Mouse (Mus musculus) intestine, postnatal 0 days (tissue): ENCODE measurements around the gene Epn1. TPM values are rescaled to one million over a fixed set of nuclear protein-coding genes. Genes with fewer than 3 reads are reported as not detected.

ENCODE experiments used
- ATAC-seq: fragments of 200-750 bp; cut with Nextera tagmentation; 2 replicates; pipeline ENCODE4 v1.8.0; 2017; ENCODE audit warnings: mild to moderate bottlenecking, moderate TSS enrichment, moderate library complexity
- H3K27ac ChIP-seq: fragments of 300-500 bp; sonication (generic); 2 replicates; pipeline ENCODE4 v1.5.1; 2014; ENCODE audit warnings: mild to moderate bottlenecking, low read depth, low read length, moderate library complexity
- H3K27me3 ChIP-seq: fragments of 300-500 bp; sonication (generic); replicated peaks from 2 replicates; pipeline ENCODE4 v1.6.1; 2014; ENCODE audit warnings: low read length, mixed read lengths; ENCODE audit not compliant: control insufficient read depth, insufficient read depth
- H3K36me3 ChIP-seq: fragments of 300-500 bp; sonication (generic); 2 replicates; pipeline ENCODE4 v1.6.1; 2014; ENCODE audit warnings: mild to moderate bottlenecking, moderate library complexity; ENCODE audit not compliant: control insufficient read depth, insufficient read depth
- H3K4me1 ChIP-seq: fragments of 300-500 bp; sonication (generic); replicated peaks from 2 replicates; pipeline ENCODE4 v1.6.1; 2014; ENCODE audit warnings: antibody characterized with exemption, low read length, mixed read lengths; ENCODE audit not compliant: control insufficient read depth, insufficient read depth
- H3K4me2 ChIP-seq: fragments of 300-500 bp; sonication (generic); replicated peaks from 2 replicates; pipeline ENCODE4 v1.6.1; 2014; ENCODE audit warnings: low read depth, mild to moderate bottlenecking, moderate library complexity
- H3K4me3 ChIP-seq: fragments of 300-500 bp; sonication (generic); 2 replicates; pipeline ENCODE4 v1.5.1; 2014; ENCODE audit warnings: low read depth, low read length
- H3K9ac ChIP-seq: fragments of 300-500 bp; sonication (generic); 2 replicates; pipeline ENCODE4 v1.6.1; 2014; ENCODE audit warnings: mild to moderate bottlenecking, low read depth, low read length
- H3K9me3 ChIP-seq: fragments of 300-500 bp; sonication (generic); 2 replicates; pipeline ENCODE4 v1.6.1; 2016; ENCODE audit warnings: mixed run types; ENCODE audit not compliant: control insufficient read depth
- CTCF ChIP-seq: sonication (generic); IDR thresholded peaks from 2 replicates; pipeline ENCODE4 v1.5.1; 2016; ENCODE audit warnings: low read depth, mild to moderate bottlenecking, control low read depth, antibody characterized with exemption, moderate library complexity
- WGBS: fragments of 180-500 bp; shearing (Covaris S2); extraction: QIAGEN DNeasy Blood & Tissue Kit; methylation state at CpG from one replicate; pipeline ENCODE4 v1.1.7; 2014; 5-methylcytosine and 5-hydroxymethylcytosine counted together
- polyA plus RNA-seq: library from polyadenylated mRNA; unstranded; fragments of >200 nt; fragmentation: Nextera tagmentation; extraction: Ambion mirVana; gene quantifications from 2 replicates; pipeline ENCODE4 v1.2.1, GENCODE M21; 2015

The Epn1 gene
- polyA plus RNA-seq, 1 experiment from 2014 or later = 98.0 TPM

- TF ChIP-seq CTCF = peak; percentile 64
- no peak overlapping the region for H3K4me2 ChIP-seq
- no peak for ATAC-seq
- H3K36me3 ChIP-seq = no peaks in the 10 kb centered on the region
- no peak overlapping the region for H3K27ac ChIP-seq
- 25% methylated on average over 2 of the region's 2 CpGs for WGBS
- no peak overlapping the region for H3K9ac ChIP-seq
- H3K4me1 ChIP-seq = no peaks in the 10 kb centered on the region
- peaks cover 7% of the 10 kb centered on the region; the same call in 1 of the 2 replicates for H3K27me3 ChIP-seq
- H3K4me3 ChIP-seq = no peak overlapping the region
- no peaks in the 10 kb centered on the region for H3K9me3 ChIP-seq
These were observed 32.7 kb upstream of the Epn1 start for GRCm38 (mm10) chr7:5047313-5047712.

DNA sequence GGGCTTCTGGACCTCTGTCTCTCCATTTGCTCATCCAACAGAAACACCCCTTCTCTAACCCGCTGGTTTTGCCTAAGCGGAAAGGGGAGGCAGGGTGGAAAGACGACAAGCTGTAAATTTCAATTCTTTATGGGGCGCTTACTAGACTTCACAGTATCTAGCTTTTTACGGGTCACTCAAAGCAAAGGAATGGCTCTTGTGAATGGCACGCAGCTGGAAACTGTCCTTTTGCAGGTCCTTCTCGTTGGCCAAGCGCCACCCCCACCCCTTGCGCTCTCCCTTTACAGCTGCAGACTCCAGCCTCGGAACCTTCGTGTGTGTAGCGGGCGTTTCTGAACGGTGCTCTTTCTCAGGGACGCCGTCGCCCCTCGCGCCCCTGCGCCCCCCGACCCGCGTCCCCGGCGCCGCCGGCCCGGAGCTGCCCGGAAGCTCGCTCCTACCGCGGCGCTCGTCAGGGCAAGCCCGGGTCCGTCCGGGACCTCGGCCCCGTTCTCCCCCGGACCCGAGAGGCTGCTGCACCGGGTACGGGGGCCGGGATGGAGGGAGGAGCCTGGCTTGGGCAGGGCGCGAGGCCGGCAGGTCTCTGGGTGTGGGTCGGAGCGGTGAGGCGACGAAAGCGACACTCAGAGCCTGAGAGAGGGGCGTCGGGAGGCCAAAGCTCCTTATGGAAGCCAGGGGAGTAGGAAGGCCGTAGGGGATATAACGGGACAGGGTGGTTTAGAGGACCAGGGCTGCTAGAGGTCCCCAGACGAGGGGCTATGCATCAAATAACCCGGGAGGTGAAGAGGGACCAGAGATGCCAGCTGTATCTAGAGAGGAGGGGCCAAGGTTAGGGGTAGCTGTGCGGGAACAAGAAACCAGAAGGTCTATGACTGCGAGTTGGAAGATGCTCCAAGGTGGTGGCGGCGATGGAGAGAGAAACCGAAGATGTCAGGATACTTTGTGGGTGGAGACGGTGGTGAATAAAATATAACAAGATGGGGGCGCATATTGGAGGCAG lies 28.5 kb upstream of the Epn1 start, which contains the start of gene Zfp580:
Gene Zfp580 (plus strand): TSS at position 346 of the 1,000 bp plus-strand sequence.
- H3K9ac ChIP-seq = peak within 1 kb of the TSS; percentile 60
- no peak within 1 kb of the TSS for H3K27ac ChIP-seq
- H3K27me3 ChIP-seq = peaks cover 48% of the 10 kb centered on the region
- peak within 1 kb of the TSS; percentile 57 for H3K4me3 ChIP-seq
- H3K4me2 ChIP-seq = peak within 1 kb of the TSS; percentile 89
- 1% methylated on average over 65 of the region's 65 CpGs for WGBS
- no peaks in the 10 kb centered on the region for H3K36me3 ChIP-seq
- no peaks in the 10 kb centered on the region for H3K4me1 ChIP-seq
- TF ChIP-seq CTCF = no peak
- H3K9me3 ChIP-seq = no peaks in the 10 kb centered on the region
- ATAC-seq = peak; percentile 68

GRCm38 (mm10) chr7:5052438-5052837 lies 27.6 kb upstream of the Epn1 start:
- peaks cover 57% of the 10 kb centered on the region for H3K27me3 ChIP-seq
- no peak for ATAC-seq
- H3K36me3 ChIP-seq = no peaks in the 10 kb centered on the region
- 4% methylated on average over 9 of the region's 12 CpGs for WGBS
- no peaks in the 10 kb centered on the region for H3K4me1 ChIP-seq
- H3K9me3 ChIP-seq = no peaks in the 10 kb centered on the region
- peak overlapping the region; percentile 89 for H3K4me2 ChIP-seq
- H3K4me3 ChIP-seq = peak overlapping the region; percentile 57
- TF ChIP-seq CTCF = no peak
- H3K27ac ChIP-seq = no peak overlapping the region
- no peak overlapping the region for H3K9ac ChIP-seq

- TF ChIP-seq CTCF = no peak
- Histone ChIP-seq H3K4me1 (no peaks in the 10 kb centered on the region), H3K9ac (no peak overlapping the region), H3K4me3 (peak overlapping the region; percentile 57), H3K27me3 (peaks cover 62% of the 10 kb centered on the region), H3K9me3 (no peaks in the 10 kb centered on the region), H3K36me3 (no peaks in the 10 kb centered on the region), H3K4me2 (peak overlapping the region; percentile 89), H3K27ac (no peak overlapping the region)
- no peak for ATAC-seq
- 6% methylated on average over 45 of the region's 45 CpGs for WGBS
These were observed 27.1 kb upstream of the Epn1 start for GRCm38 (mm10) chr7:5052931-5053343.

- Histone ChIP-seq H3K4me2 (peak overlapping the region; percentile 89), H3K27ac (no peak overlapping the region), H3K4me3 (peak overlapping the region; percentile 57), H3K9ac (no peak overlapping the region), H3K36me3 (no peaks in the 10 kb centered on the region), H3K4me1 (no peaks in the 10 kb centered on the region), H3K27me3 (peaks cover 63% of the 10 kb centered on the region), H3K9me3 (no peaks in the 10 kb centered on the region)
- 14% methylated on average over 32 of the region's 32 CpGs for WGBS
- TF ChIP-seq CTCF = no peak
- no peak for ATAC-seq
These were observed 26.4 kb upstream of the Epn1 start for GRCm38 (mm10) chr7:5053456-5054179.
